Mouse (Mus musculus): ENCODE results near the gene Bpifb4. TPM values are rescaled to one million over a fixed set of nuclear protein-coding genes. Genes with fewer than 3 reads are reported as not detected.

Gene Bpifb4
- polyA plus RNA-seq, 1 experiment from 2014 or later = not detected

- H3K9ac ChIP-seq (ENCODE audit: low read length) = no peak overlapping the region
- ATAC-seq (ENCODE audit: insufficient read depth, low FRiP score, low TSS enrichment) (no peak), DNase-seq (ENCODE audit: low spot score) (no peak)
- H3K4me2 ChIP-seq (ENCODE audit: low read depth) = no peak overlapping the region
- WGBS = 87% methylated on average over 1 of the region's 1 CpGs
- no peaks in the 10 kb centered on the region for H3K27me3 ChIP-seq (ENCODE audit: control insufficient read depth, insufficient read depth, low read length)
- no peaks in the 10 kb centered on the region for H3K9me3 ChIP-seq (ENCODE audit: control insufficient read depth, low read length)
- H3K36me3 ChIP-seq (ENCODE audit: control insufficient read depth, insufficient read depth, low read length) = no peaks in the 10 kb centered on the region
- no peaks in the 10 kb centered on the region for H3K4me1 ChIP-seq (ENCODE audit: control insufficient read depth, insufficient read depth, low read length)
- no peak overlapping the region for H3K4me3 ChIP-seq (ENCODE audit: low read depth, low read length)
- no peak overlapping the region for H3K27ac ChIP-seq (ENCODE audit: low read depth, low read length)
Measured at GRCm38 (mm10) chr2:154007381-154007780, 69.4 kb downstream of the Bpifb4 start.

GRCm38 (mm10) chr2:154007965-154008364 lies 70.0 kb downstream of the Bpifb4 start, which contains the start of gene Bpifa2:
Gene Bpifa2 (plus strand): TSS chr2:154008265.
- H3K27me3 ChIP-seq (ENCODE audit: control insufficient read depth, insufficient read depth, low read length) = no peaks in the 10 kb centered on the region
- no peaks in the 10 kb centered on the region for H3K9me3 ChIP-seq (ENCODE audit: control insufficient read depth, low read length)
- H3K27ac ChIP-seq (ENCODE audit: low read depth, low read length) = no peak within 1 kb of the TSS
- DNase-seq (ENCODE audit: low spot score) = no peak
- 81% methylated on average over 3 of the region's 3 CpGs for WGBS
- no peaks in the 10 kb centered on the region for H3K4me1 ChIP-seq (ENCODE audit: control insufficient read depth, insufficient read depth, low read length)
- H3K4me2 ChIP-seq (ENCODE audit: low read depth) = no peak within 1 kb of the TSS
- H3K9ac ChIP-seq (ENCODE audit: low read length) = no peak within 1 kb of the TSS
- H3K36me3 ChIP-seq (ENCODE audit: control insufficient read depth, insufficient read depth, low read length) = no peaks in the 10 kb centered on the region
- no peak within 1 kb of the TSS for H3K4me3 ChIP-seq (ENCODE audit: low read depth, low read length)
- ATAC-seq (ENCODE audit: insufficient read depth, low FRiP score, low TSS enrichment) = no peak

Other genes starting within 250 kb of the Bpifb4 start
- gene Dnmt3c, start 241.6 kb upstream of the Bpifb4 start, polyA plus RNA-seq (2014; fragmentation: Nextera tagmentation; extraction: Ambion mirVana) = not detected in 2 replicates
- gene Mapre1, start 196.9 kb upstream of the Bpifb4 start, polyA plus RNA-seq (2014; fragmentation: Nextera tagmentation; extraction: Ambion mirVana) = 351 and 357 TPM in 2 replicates
- not detected in 2 replicates for gene Efcab8, start 158.3 kb upstream of the Bpifb4 start, polyA plus RNA-seq (2014; fragmentation: Nextera tagmentation; extraction: Ambion mirVana)
- gene Sun5, start 67.1 kb upstream of the Bpifb4 start, polyA plus RNA-seq (2014; fragmentation: Nextera tagmentation; extraction: Ambion mirVana) = not detected in 2 replicates
- not detected in 2 replicates for gene Bpifb2, start 63.2 kb upstream of the Bpifb4 start, polyA plus RNA-seq (2014; fragmentation: Nextera tagmentation; extraction: Ambion mirVana)
- not detected in 2 replicates for gene Bpifb6, start 37.8 kb upstream of the Bpifb4 start, polyA plus RNA-seq (2014; fragmentation: Nextera tagmentation; extraction: Ambion mirVana)
- not detected in 2 replicates for gene Bpifb3, start 20.0 kb upstream of the Bpifb4 start, polyA plus RNA-seq (2014; fragmentation: Nextera tagmentation; extraction: Ambion mirVana)
- gene Bpifa6, start 36.7 kb downstream of the Bpifb4 start, polyA plus RNA-seq (2014; fragmentation: Nextera tagmentation; extraction: Ambion mirVana) = not detected in 2 replicates
- gene Bpifa2, start 70.1 kb downstream of the Bpifb4 start, polyA plus RNA-seq (2014; fragmentation: Nextera tagmentation; extraction: Ambion mirVana) = not detected in 2 replicates
- not detected in 2 replicates for gene Bpifa3, start 192.1 kb downstream of the Bpifb4 start, polyA plus RNA-seq (2014; fragmentation: Nextera tagmentation; extraction: Ambion mirVana)
- not detected in 2 replicates for gene Bpifa1, start 204.7 kb downstream of the Bpifb4 start, polyA plus RNA-seq (2014; fragmentation: Nextera tagmentation; extraction: Ambion mirVana)
- gene Bpifa5, start 224.4 kb downstream of the Bpifb4 start, polyA plus RNA-seq (2014; fragmentation: Nextera tagmentation; extraction: Ambion mirVana) = not detected in 2 replicates

Measured in neural tube, embryonic 11.5 days (tissue).